Mouse (Mus musculus) lung, postnatal 14 days (tissue): ENCODE data around the gene Emg1.
A peak's percentile ranks its signal among the peaks of the same experiment; 100 is the strongest.

Experiments
- DNase-seq: peaks from one replicate; pipeline ENCODE4 v3.0.0; 2021

The Emg1 gene

GRCm38 (mm10) chr6:124674591-124674990 is 37.4 kb downstream of the Emg1 start:
- no peak for DNase-seq

GRCm38 (mm10) chr6:124673619-124674018 is 38.4 kb downstream of the Emg1 start:
- DNase-seq = no peak

DNA sequence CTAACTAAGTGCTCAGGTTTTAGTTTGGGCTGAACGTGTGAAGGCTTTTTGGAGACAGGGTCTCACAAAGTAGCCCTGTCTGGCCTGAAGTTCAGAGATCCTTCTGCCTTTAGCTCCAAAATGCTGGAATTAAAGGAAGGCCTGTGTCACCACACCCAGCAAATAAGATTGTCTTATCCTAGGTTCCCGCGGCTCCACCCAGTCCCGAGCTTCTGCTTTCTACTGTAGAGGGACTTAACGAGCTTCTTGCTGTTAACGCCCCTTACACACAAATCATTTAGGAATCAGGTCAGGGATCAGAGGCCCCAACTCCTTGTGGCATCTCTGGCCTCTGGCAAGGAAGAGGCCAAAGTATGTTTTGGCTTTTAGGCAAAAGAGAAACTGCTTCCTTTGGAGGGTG is 39.9 kb downstream of the Emg1 start:
- DNase-seq = no peak

GRCm38 (mm10) chr6:124670281-124670900 is 41.6 kb downstream of the Emg1 start:
- no peak for DNase-seq

DNA sequence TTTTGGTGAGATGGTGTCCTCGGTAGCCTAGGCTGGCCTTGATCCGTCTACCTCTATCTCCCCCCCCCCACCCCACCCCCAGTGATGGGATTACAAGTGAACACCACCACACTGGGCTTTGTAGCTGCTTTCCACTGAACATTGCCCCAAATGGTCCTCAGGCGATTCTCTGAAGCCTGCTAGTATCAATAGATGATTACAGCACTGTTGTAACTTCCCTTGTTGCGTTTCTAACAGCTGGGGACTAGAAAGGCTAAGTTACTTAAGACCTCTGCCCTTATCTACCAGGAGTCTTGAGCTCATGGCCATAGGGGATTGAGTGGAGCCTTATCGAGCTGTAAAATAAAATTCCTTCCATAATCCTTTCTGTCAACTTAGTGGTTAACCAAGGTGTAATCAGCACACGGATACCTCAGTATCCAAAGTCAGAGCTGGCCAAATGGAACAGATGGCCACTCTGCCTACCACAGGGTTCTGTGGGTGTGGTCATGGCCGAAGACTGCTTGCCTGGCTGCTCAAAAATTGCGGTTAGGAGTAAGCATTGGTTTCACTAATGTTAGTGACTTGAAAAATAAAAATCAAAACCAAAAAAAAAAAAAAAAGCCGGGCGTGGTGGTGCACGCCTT is 42.6 kb downstream of the Emg1 start:
- no peak for DNase-seq

DNA sequence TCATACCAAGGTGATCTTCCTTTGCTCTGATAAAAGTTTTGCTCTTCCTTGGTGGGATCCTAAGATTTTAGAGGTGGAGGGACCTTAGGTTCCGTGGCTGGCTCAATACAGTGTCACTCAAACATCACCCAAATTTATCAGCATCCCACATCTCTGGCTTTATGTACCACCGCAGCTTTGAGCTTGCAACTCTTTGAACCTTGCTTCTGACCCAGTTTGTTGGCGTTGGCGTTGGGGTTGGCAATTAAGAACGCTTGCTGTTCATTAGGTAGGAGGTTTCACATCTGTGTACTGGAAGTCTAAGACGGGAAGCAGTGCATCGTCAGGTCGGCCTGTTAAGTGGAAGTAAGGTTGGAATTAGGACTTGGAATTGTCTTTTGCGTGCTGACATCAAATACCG is 47.0 kb downstream of the Emg1 start:
- no peak for DNase-seq

GRCm38 (mm10) chr6:124664256-124664655 is 47.7 kb downstream of the Emg1 start:
- DNase-seq = no peak

DNA sequence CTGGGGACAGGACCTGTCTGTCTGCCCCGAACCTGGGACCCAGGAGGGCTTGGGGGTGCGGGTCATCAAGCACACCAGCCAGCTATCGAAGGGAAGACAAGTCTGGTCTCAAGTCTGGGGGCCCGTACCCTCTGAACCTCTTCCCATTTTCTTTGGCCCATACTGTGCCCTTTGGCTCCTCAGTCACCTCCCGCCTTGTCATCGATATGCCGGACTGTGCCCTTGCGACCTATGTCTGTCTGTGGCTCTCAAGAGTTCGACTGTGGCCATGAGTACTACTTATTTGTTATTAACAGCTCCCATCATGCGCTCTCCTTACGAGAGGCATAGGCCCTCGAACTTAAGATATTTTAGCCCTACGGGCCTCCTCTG is 48.6 kb downstream of the Emg1 start:
- DNase-seq = peak; percentile 17

GRCm38 (mm10) chr6:124662477-124663423 is 49.2 kb downstream of the Emg1 start, which contains the start of gene Lpcat3:
Gene Lpcat3, plus strand, starts transcription at chr6:124663027.
- DNase-seq = peak; percentile 99

- no peak for DNase-seq
Observed at GRCm38 (mm10) chr6:124661995-124662394, 50.0 kb downstream of the Emg1 start.

GRCm38 (mm10) chr6:124661156-124661806 is 50.7 kb downstream of the Emg1 start:
- no peak for DNase-seq

GRCm38 (mm10) chr6:124658067-124658466 is 53.9 kb downstream of the Emg1 start:
- no peak for DNase-seq

DNA sequence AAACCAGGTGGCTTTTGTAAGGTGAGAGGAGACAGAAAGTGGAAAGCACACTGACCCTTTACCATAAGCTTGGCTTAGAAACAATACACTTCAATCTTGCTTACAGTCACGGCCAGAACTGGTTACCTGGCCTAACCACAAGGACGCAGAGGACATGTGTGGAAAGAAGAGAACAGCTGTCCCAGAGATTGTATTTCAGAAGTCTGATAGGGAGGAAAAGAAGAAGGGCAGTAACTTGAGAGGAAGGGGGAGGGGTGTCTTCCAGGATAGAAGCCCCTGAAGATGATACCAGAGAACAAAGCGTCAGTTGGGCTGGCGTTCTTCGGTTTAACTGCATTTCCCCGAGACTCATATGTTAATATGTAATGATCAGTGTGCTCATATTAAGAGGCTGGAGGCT is 56.1 kb downstream of the Emg1 start:
- DNase-seq = no peak
